Mouse (Mus musculus): ENCODE measurements around the gene Srf. TPM values are rescaled to one million over a fixed set of nuclear protein-coding genes. Genes with fewer than 3 reads are reported as not detected.

Srf gene
- polyA plus RNA-seq, 1 experiment from 2014 or later, result 9.2 TPM

Small RNA genes lying within 50 kb of the gene (microRNA-seq; reads per million reads assigned to microRNA genes)
- gene Mir6976 (ENCODE audit: borderline number of aligned reads), result not detected

Other genes starting within 250 kb of the Srf start
- 3.9 and 4.4 TPM in 2 replicates for gene Abcc10, start 227.8 kb downstream of the Srf start, polyA plus RNA-seq (2014; fragmentation: Nextera tagmentation; extraction: Ambion mirVana)
- 5.7 and 6.3 TPM in 2 replicates for gene Zfp318, start 172.4 kb downstream of the Srf start, polyA plus RNA-seq (2014; fragmentation: Nextera tagmentation; extraction: Ambion mirVana)
- 0.38 and 0.53 TPM in 2 replicates for gene Crip3, start 127.2 kb downstream of the Srf start, polyA plus RNA-seq (2014; fragmentation: Nextera tagmentation; extraction: Ambion mirVana)
- not detected in 2 replicates for gene Slc22a7, start 117.7 kb downstream of the Srf start, polyA plus RNA-seq (2014; fragmentation: Nextera tagmentation; extraction: Ambion mirVana)
- gene Ttbk1, start 68.5 kb downstream of the Srf start, polyA plus RNA-seq (2014; fragmentation: Nextera tagmentation; extraction: Ambion mirVana), result 0.03 and 0.07 TPM in 2 replicates
- gene Dnph1, start 59.5 kb downstream of the Srf start, polyA plus RNA-seq (2014; fragmentation: Nextera tagmentation; extraction: Ambion mirVana), result 63.6 and 65.0 TPM in 2 replicates
- 1.1 and 1.2 TPM in 2 replicates for gene Cul9, start 9.8 kb downstream of the Srf start, polyA plus RNA-seq (2014; fragmentation: Nextera tagmentation; extraction: Ambion mirVana)
- gene Ptk7, start 73.3 kb upstream of the Srf start, polyA plus RNA-seq (2014; fragmentation: Nextera tagmentation; extraction: Ambion mirVana), result 24.5 and 24.7 TPM in 2 replicates
- gene Klc4, start 89.8 kb upstream of the Srf start, polyA plus RNA-seq (2014; fragmentation: Nextera tagmentation; extraction: Ambion mirVana), result 10.8 and 12.3 TPM in 2 replicates
- 151 and 165 TPM in 2 replicates for gene Mrpl2, start 90.1 kb upstream of the Srf start, polyA plus RNA-seq (2014; fragmentation: Nextera tagmentation; extraction: Ambion mirVana)
- 24.1 and 28.2 TPM in 2 replicates for gene Cul7, start 94.2 kb upstream of the Srf start, polyA plus RNA-seq (2014; fragmentation: Nextera tagmentation; extraction: Ambion mirVana)
- gene Rrp36, start 118.2 kb upstream of the Srf start, polyA plus RNA-seq (2014; fragmentation: Nextera tagmentation; extraction: Ambion mirVana), result 52.0 and 56.5 TPM in 2 replicates
- gene Mea1, start 122.6 kb upstream of the Srf start, polyA plus RNA-seq (2014; fragmentation: Nextera tagmentation; extraction: Ambion mirVana), result 119 and 121 TPM in 2 replicates
- 121 and 128 TPM in 2 replicates for gene Klhdc3, start 124.7 kb upstream of the Srf start, polyA plus RNA-seq (2014; fragmentation: Nextera tagmentation; extraction: Ambion mirVana)
- gene Ppp2r5d, start 148.9 kb upstream of the Srf start, polyA plus RNA-seq (2014; fragmentation: Nextera tagmentation; extraction: Ambion mirVana), result 73.9 and 80.4 TPM in 2 replicates
- gene Pex6, start 155.3 kb upstream of the Srf start, polyA plus RNA-seq (2014; fragmentation: Nextera tagmentation; extraction: Ambion mirVana), result 19.9 and 20.5 TPM in 2 replicates
- gene Gnmt, start 173.0 kb upstream of the Srf start, polyA plus RNA-seq (2014; fragmentation: Nextera tagmentation; extraction: Ambion mirVana), result 6.2 and 6.7 TPM in 2 replicates
- 55.8 and 60.8 TPM in 2 replicates for gene Cnpy3, start 196.0 kb upstream of the Srf start, polyA plus RNA-seq (2014; fragmentation: Nextera tagmentation; extraction: Ambion mirVana)
- gene Ptcra, start 207.5 kb upstream of the Srf start, polyA plus RNA-seq (2014; fragmentation: Nextera tagmentation; extraction: Ambion mirVana), result 0.94 and 1.0 TPM in 2 replicates
- 76.6 and 82.5 TPM in 2 replicates for gene 2310039H08Rik, start 216.5 kb upstream of the Srf start, polyA plus RNA-seq (2014; fragmentation: Nextera tagmentation; extraction: Ambion mirVana)
- gene Rpl7l1, start 226.5 kb upstream of the Srf start, polyA plus RNA-seq (2014; fragmentation: Nextera tagmentation; extraction: Ambion mirVana), result 195 and 201 TPM in 2 replicates